Mouse (Mus musculus) 3T3-L1 (cell line): ENCODE data around the gene Uck2.

ENCODE experiments used
- DNase-seq: peaks from one replicate; pipeline ENCODE4 v3.0.0-alpha.2; 2015; ENCODE audit warnings: low read depth, low spot score

Uck2 gene

GRCm38 (mm10) chr1:167211979-167212614 is 73.0 kb downstream of the Uck2 start:
- DNase-seq = peak; percentile 79

DNA sequence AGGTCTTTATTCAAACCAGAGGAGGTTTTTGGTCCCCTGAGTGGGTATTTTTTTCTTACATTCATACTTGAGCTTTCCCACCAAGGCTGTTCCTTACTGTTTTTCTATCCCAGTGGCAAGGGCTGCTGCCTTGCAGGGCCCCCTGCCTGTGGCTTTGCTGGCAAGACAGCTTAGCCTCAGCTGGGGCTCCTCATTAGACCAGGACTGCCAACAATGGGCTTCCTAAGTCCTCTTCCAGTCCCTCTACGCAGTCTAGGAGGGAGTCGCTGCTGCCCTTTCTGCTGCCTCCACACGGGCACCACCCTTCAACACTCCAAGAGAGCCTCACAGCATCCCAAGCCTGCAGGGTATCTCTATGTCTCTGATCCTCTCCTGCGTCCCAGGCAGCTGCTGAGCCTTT is 76.3 kb downstream of the Uck2 start:
- DNase-seq = no peak

DNA sequence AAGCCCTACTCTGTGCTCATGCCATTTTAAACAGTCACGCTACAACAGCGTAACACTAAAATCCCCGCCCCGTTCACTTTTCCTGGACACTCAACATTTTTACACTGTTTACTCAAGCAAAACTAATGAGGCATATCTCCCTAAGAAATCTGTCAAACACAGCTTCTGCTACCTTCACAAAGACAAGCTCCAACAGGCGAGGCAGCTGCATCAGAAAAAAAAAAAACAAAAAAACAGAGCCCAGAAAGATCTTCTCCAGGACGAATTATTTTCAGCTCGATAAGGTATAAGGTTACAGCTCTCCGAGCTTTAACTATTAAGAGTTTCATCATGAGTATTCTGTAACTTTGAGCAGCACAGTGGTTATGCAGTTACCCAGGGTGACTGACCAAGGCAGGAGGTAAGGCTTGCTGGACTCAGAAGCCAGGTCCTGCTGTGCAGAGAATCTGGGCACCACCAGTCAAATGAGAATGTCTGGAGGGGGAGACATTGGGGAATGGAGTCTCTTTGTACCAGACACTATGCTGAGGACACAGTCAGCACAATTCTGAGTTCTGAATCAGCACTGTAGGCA is 79.9 kb downstream of the Uck2 start:
- DNase-seq = no peak

DNA sequence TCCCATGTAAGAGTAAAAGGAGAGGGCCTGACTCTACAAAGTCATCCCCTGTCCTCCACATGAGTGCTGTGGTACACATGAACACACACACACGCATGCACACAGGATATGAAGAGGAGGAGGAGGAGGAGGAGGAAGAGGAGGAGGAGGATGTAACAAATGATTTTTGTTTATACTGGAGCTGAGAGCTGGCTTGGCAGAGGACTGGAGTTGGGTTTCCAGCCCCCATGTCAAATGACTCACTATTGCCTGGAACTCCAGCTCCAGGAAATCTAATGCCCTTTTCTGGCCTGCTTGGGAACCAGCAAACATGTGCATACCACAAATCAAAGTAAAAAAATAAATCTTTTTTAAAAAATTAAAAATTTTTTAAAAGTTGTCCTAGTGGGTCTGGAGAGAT is 80.7 kb downstream of the Uck2 start:
- DNase-seq = peak; percentile 47

DNA sequence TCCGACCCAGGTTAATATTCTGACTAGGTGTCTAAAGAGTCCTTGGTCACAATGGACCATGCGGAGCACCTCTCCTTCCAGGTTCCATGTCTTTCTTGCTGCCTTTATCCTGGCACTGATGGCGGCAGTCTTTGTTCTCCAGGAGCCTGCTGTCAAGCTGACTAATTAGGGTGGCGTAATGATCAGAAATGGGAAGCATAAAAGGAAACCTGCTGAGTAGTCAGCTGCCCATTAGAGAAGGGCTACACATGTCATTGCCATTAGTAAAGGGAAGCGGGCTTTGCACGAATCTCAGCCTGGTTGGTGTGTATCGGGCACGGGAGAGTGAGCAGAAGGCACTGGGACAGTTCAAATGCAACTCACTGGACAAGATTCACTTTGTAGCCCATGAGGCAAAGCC is 90.4 kb downstream of the Uck2 start:
- no peak for DNase-seq

GRCm38 (mm10) chr1:167187791-167188190 is 97.3 kb downstream of the Uck2 start:
- peak; percentile 36 for DNase-seq

GRCm38 (mm10) chr1:167181919-167182616 is 103.1 kb downstream of the Uck2 start:
- DNase-seq = no peak
